Mouse (Mus musculus) olfactory bulb, adult 2 months (tissue): ENCODE measurements around the gene Ap2m1. TPM values are rescaled to one million over a fixed set of nuclear protein-coding genes. Genes with fewer than 3 reads are reported as not detected.

Source experiments
- H3K27ac ChIP-seq: fragments of 200-500 bp; 2 replicates; pipeline ENCODE4 v1.5.1; 2012; ENCODE audit warnings: low read depth, low read length; ENCODE audit not compliant: insufficient read depth
- H3K4me1 ChIP-seq: fragments of 200-500 bp; 2 replicates; pipeline ENCODE4 v1.6.1; 2012; ENCODE audit warnings: low read length; ENCODE audit not compliant: control insufficient read depth, insufficient read depth
- H3K4me3 ChIP-seq: fragments of 200-500 bp; 2 replicates; pipeline ENCODE4 v1.5.1; 2012; ENCODE audit warnings: mild to moderate bottlenecking, low read depth, low read length, moderate library complexity; ENCODE audit not compliant: insufficient read depth
- CTCF ChIP-seq: fragments of 200-500 bp; IDR thresholded peaks from 2 replicates; pipeline ENCODE4 v1.5.1; 2012; ENCODE audit warnings: low read depth, mild to moderate bottlenecking, low read length, moderate library complexity; ENCODE audit not compliant: insufficient read depth
- POLR2A ChIP-seq: fragments of 200-500 bp; IDR thresholded peaks from 2 replicates; pipeline ENCODE4 v1.6.1; 2012; ENCODE audit warnings: mild to moderate bottlenecking, low read depth, low read length, moderate library complexity; ENCODE audit not compliant: insufficient read depth
- WGBS: fragments of 180-500 bp; shearing (Covaris S2); methylation state at CpG from one replicate; pipeline ENCODE4 v1.1.7; 2018; 5-methylcytosine and 5-hydroxymethylcytosine counted together
- polyA plus RNA-seq: library from polyadenylated mRNA; stranded (reverse); fragments of >200 nt; gene quantifications from 2 replicates; pipeline ENCODE4 v1.2.4, GENCODE M21; 2012; ENCODE audit warnings: low replicate concordance; ENCODE audit not compliant: missing spikeins, insufficient read depth, insufficient read length

The Ap2m1 gene
- polyA plus RNA-seq, 1 experiment = 992 TPM

- TF ChIP-seq CTCF = no peak
- no peak for TF ChIP-seq POLR2A
- H3K4me3 ChIP-seq = peak overlapping the region; percentile 90
- no peak overlapping the region for H3K27ac ChIP-seq
- 10% methylated on average over 16 of the region's 16 CpGs for WGBS
- H3K4me1 ChIP-seq = peaks cover 4% of the 10 kb centered on the region; the same call in 1 of the 2 replicates
Measured at GRCm38 (mm10) chr16:20497980-20498676, 37.1 kb upstream of the Ap2m1 start.

- Histone ChIP-seq H3K27ac (no peak within 1 kb of the TSS), H3K4me3 (peak within 1 kb of the TSS; percentile 90), H3K4me1 (peaks cover 4% of the 10 kb centered on the region; the same call in 1 of the 2 replicates)
- TF ChIP-seq CTCF (no peak), POLR2A (peak; percentile 87)
- WGBS = 1% methylated on average over 49 of the region's 49 CpGs
Measured at GRCm38 (mm10) chr16:20498677-20499475, 36.4 kb upstream of the Ap2m1 start, which contains the start of gene Eif2b5. Gene Eif2b5, plus strand, starts transcription at chr16:20498817.

GRCm38 (mm10) chr16:20506000-20506399 is 29.3 kb upstream of the Ap2m1 start:
- TF ChIP-seq CTCF (no peak), POLR2A (no peak)
- no peak overlapping the region for H3K4me3 ChIP-seq
- H3K4me1 ChIP-seq = no peaks in the 10 kb centered on the region
- no peak overlapping the region for H3K27ac ChIP-seq
- 88% methylated on average over 8 of the region's 8 CpGs for WGBS

- WGBS = 83% methylated on average over 3 of the region's 3 CpGs
- Histone ChIP-seq H3K27ac (no peak overlapping the region), H3K4me3 (no peak overlapping the region), H3K4me1 (no peaks in the 10 kb centered on the region)
- TF ChIP-seq POLR2A (no peak), CTCF (no peak)
Measured at GRCm38 (mm10) chr16:20509349-20509748, 25.9 kb upstream of the Ap2m1 start.

- Histone ChIP-seq H3K4me1 (no peaks in the 10 kb centered on the region), H3K27ac (no peak overlapping the region), H3K4me3 (no peak overlapping the region)
- 90% methylated on average over 7 of the region's 7 CpGs for WGBS
- TF ChIP-seq POLR2A = no peak
- no peak for TF ChIP-seq CTCF
Measured at GRCm38 (mm10) chr16:20511277-20511847, 23.9 kb upstream of the Ap2m1 start.

- Histone ChIP-seq H3K4me1 (peaks cover 16% of the 10 kb centered on the region), H3K27ac (no peak overlapping the region), H3K4me3 (no peak overlapping the region)
- no peak for TF ChIP-seq POLR2A
- TF ChIP-seq CTCF = no peak
Measured at GRCm38 (mm10) chr16:20516032-20516431, 19.2 kb upstream of the Ap2m1 start.

GRCm38 (mm10) chr16:20516726-20517201 is 18.5 kb upstream of the Ap2m1 start, which contains the start of gene Dvl3:
Gene Dvl3, plus strand, starts transcription at chr16:20516982.
- no peak for TF ChIP-seq CTCF
- peak; percentile 73; the same call in 1 of the 2 replicates for TF ChIP-seq POLR2A
- WGBS = under 1% methylated on average over 45 of the region's 55 CpGs
- Histone ChIP-seq H3K4me3 (peak within 1 kb of the TSS; percentile 76), H3K27ac (peak within 1 kb of the TSS; percentile 59), H3K4me1 (peaks cover 16% of the 10 kb centered on the region)

- Histone ChIP-seq H3K27ac (peak overlapping the region; percentile 17), H3K4me3 (peak overlapping the region; percentile 76), H3K4me1 (peaks cover 16% of the 10 kb centered on the region)
- TF ChIP-seq CTCF (no peak), POLR2A (no peak)
- 0% methylated on average over 26 of the region's 26 CpGs for WGBS
Measured at GRCm38 (mm10) chr16:20517216-20517615, 18.1 kb upstream of the Ap2m1 start.
